Mouse (Mus musculus): ENCODE measurements around the gene Tmem41b. TPM values are rescaled to one million over a fixed set of nuclear protein-coding genes. Genes with fewer than 3 reads are reported as not detected.

The Tmem41b gene
- total and polyA plus RNA-seq, 3 experiments, result 22.7 to 105 (median 68.5) TPM

- Histone ChIP-seq H3K27me3 (ENCODE audit: insufficient read depth, low read length) (no peaks in the 10 kb centered on the region), H3K4me1 (ENCODE audit: insufficient read depth, low read depth, low read length) (peaks cover 10% of the 10 kb centered on the region; the same call in 1 of the 2 replicates), H3K4me3 (ENCODE audit: low read depth, low read length) (peak within 1 kb of the TSS; percentile 97), H3K36me3 (replicated peaks) (peaks cover 13% of the 10 kb centered on the region), H3K9me3 (replicated peaks) (peaks cover 11% of the 10 kb centered on the region)
- peak; percentile 90 for ATAC-seq (ENCODE audit: extremely low read depth, insufficient number of reproducible peaks, low FRiP score, poor library complexity, severe bottlenecking)
- TF ChIP-seq POLR2AphosphoS5 (IDR thresholded peaks at IDR 0.05; ENCODE audit: insufficient replicate concordance, low read depth, low read length) (no peak), GATA1 (IDR thresholded peaks at IDR 0.05; ENCODE audit: borderline replicate concordance, low read length) (no peak), TAL1 (conservative IDR thresholded peaks at IDR 0.05; ENCODE audit: low read depth, low read length) (no peak), CTCF (IDR thresholded peaks at IDR 0.05; ENCODE audit: low read depth, low read length) (no peak), GATA2 (IDR thresholded peaks at IDR 0.05; ENCODE audit: borderline replicate concordance, low read depth, low read length) (no peak)
- peak; percentile 89 for DNase-seq (ENCODE audit: low spot score)
These were observed 31.4 kb upstream of the Tmem41b start, which contains the start of gene Ipo7 for GRCm38 (mm10) chr7:110018117-110018630. Ipo7 (plus strand) TSS chr7:110018274.

GRCm38 (mm10) chr7:110014272-110014671 lies 27.5 kb upstream of the Tmem41b start:
- no peak overlapping the region for H3K4me3 ChIP-seq (ENCODE audit: low read depth, low read length)

GRCm38 (mm10) chr7:110011417-110011816 lies 24.7 kb upstream of the Tmem41b start:
- ATAC-seq (ENCODE audit: extremely low read depth, insufficient number of reproducible peaks, low FRiP score, poor library complexity, severe bottlenecking), result no peak

More at GRCm38 (mm10) chr7:110014272-110014671, 27.5 kb upstream of the Tmem41b start:
- ATAC-seq (ENCODE audit: extremely low read depth, insufficient number of reproducible peaks, low FRiP score, poor library complexity, severe bottlenecking) (no peak), DNase-seq (ENCODE audit: low spot score) (no peak)
- TF ChIP-seq TAL1 (conservative IDR thresholded peaks at IDR 0.05; ENCODE audit: low read depth, low read length) (no peak), CTCF (IDR thresholded peaks at IDR 0.05; ENCODE audit: low read depth, low read length) (no peak), GATA1 (IDR thresholded peaks at IDR 0.05; ENCODE audit: borderline replicate concordance, low read length) (no peak), GATA2 (IDR thresholded peaks at IDR 0.05; ENCODE audit: borderline replicate concordance, low read depth, low read length) (no peak), POLR2AphosphoS5 (IDR thresholded peaks at IDR 0.05; ENCODE audit: insufficient replicate concordance, low read depth, low read length) (no peak)
- no peaks in the 10 kb centered on the region; the same call in 1 of the 2 replicates for H3K4me1 ChIP-seq (ENCODE audit: insufficient read depth, low read depth, low read length)
- H3K9me3 ChIP-seq (replicated peaks), result peaks cover 12% of the 10 kb centered on the region
- H3K27me3 ChIP-seq (ENCODE audit: insufficient read depth, low read length), result 0 out of 2 replicates have a peak, but pooled peaks cover 3% of the 10 kb centered on the region
- H3K36me3 ChIP-seq (replicated peaks), result no peaks in the 10 kb centered on the region

GRCm38 (mm10) chr7:110009084-110009483 lies 22.4 kb upstream of the Tmem41b start:
- 0 out of 2 replicates have a peak, but pooled peaks cover 3% of the 10 kb centered on the region for H3K27me3 ChIP-seq (ENCODE audit: insufficient read depth, low read length)
- H3K4me3 ChIP-seq (ENCODE audit: low read depth, low read length), result no peak overlapping the region
- H3K36me3 ChIP-seq (replicated peaks), result no peaks in the 10 kb centered on the region
- H3K4me1 ChIP-seq (ENCODE audit: insufficient read depth, low read depth, low read length), result peaks cover 25% of the 10 kb centered on the region
- peaks cover 4% of the 10 kb centered on the region for H3K9me3 ChIP-seq (replicated peaks)
- DNase-seq (ENCODE audit: low spot score) (no peak), ATAC-seq (ENCODE audit: extremely low read depth, insufficient number of reproducible peaks, low FRiP score, poor library complexity, severe bottlenecking) (no peak)
- no peak for TF ChIP-seq GATA1 (IDR thresholded peaks at IDR 0.05; ENCODE audit: borderline replicate concordance, low read length)
- TF ChIP-seq CTCF (IDR thresholded peaks at IDR 0.05; ENCODE audit: low read depth, low read length), result no peak
- TF ChIP-seq TAL1 (conservative IDR thresholded peaks at IDR 0.05; ENCODE audit: low read depth, low read length), result no peak
- TF ChIP-seq GATA2 (IDR thresholded peaks at IDR 0.05; ENCODE audit: borderline replicate concordance, low read depth, low read length), result no peak
- TF ChIP-seq POLR2AphosphoS5 (IDR thresholded peaks at IDR 0.05; ENCODE audit: insufficient replicate concordance, low read depth, low read length), result no peak

More at GRCm38 (mm10) chr7:110011417-110011816, 24.7 kb upstream of the Tmem41b start:
- TF ChIP-seq CTCF (IDR thresholded peaks at IDR 0.05; ENCODE audit: low read depth, low read length) (no peak), GATA2 (IDR thresholded peaks at IDR 0.05; ENCODE audit: borderline replicate concordance, low read depth, low read length) (no peak), GATA1 (IDR thresholded peaks at IDR 0.05; ENCODE audit: borderline replicate concordance, low read length) (no peak), POLR2AphosphoS5 (IDR thresholded peaks at IDR 0.05; ENCODE audit: insufficient replicate concordance, low read depth, low read length) (no peak)
- H3K27me3 ChIP-seq (ENCODE audit: insufficient read depth, low read length), result 0 out of 2 replicates have a peak, but pooled peaks cover 3% of the 10 kb centered on the region
- no peak for DNase-seq (ENCODE audit: low spot score)
- H3K4me1 ChIP-seq (ENCODE audit: insufficient read depth, low read depth, low read length), result peaks cover 18% of the 10 kb centered on the region
- H3K4me3 ChIP-seq (ENCODE audit: low read depth, low read length), result no peak overlapping the region
- peaks cover 12% of the 10 kb centered on the region for H3K9me3 ChIP-seq (replicated peaks)
- H3K36me3 ChIP-seq (replicated peaks), result no peaks in the 10 kb centered on the region

- ATAC-seq (ENCODE audit: extremely low read depth, insufficient number of reproducible peaks, low FRiP score, poor library complexity, severe bottlenecking) (no peak), DNase-seq (ENCODE audit: low spot score) (no peak)
- H3K27me3 ChIP-seq (ENCODE audit: insufficient read depth, low read length), result 0 out of 2 replicates have a peak, but pooled peaks cover 6% of the 10 kb centered on the region
- H3K4me3 ChIP-seq (ENCODE audit: low read depth, low read length), result no peak overlapping the region
- H3K4me1 ChIP-seq (ENCODE audit: insufficient read depth, low read depth, low read length), result peaks cover 25% of the 10 kb centered on the region
- peaks cover 2% of the 10 kb centered on the region; the same call in 1 of the 2 replicates for H3K9me3 ChIP-seq (replicated peaks)
- TF ChIP-seq CTCF (IDR thresholded peaks at IDR 0.05; ENCODE audit: low read depth, low read length) (no peak), GATA1 (IDR thresholded peaks at IDR 0.05; ENCODE audit: borderline replicate concordance, low read length) (no peak), POLR2AphosphoS5 (IDR thresholded peaks at IDR 0.05; ENCODE audit: insufficient replicate concordance, low read depth, low read length) (no peak), GATA2 (IDR thresholded peaks at IDR 0.05; ENCODE audit: borderline replicate concordance, low read depth, low read length) (no peak), TAL1 (conservative IDR thresholded peaks at IDR 0.05; ENCODE audit: low read depth, low read length) (no peak)
- no peaks in the 10 kb centered on the region for H3K36me3 ChIP-seq (replicated peaks)
These were observed 21.8 kb upstream of the Tmem41b start for GRCm38 (mm10) chr7:110008513-110008912.

- Histone ChIP-seq H3K27me3 (ENCODE audit: insufficient read depth, low read length) (peaks cover 12% of the 10 kb centered on the region), H3K9me3 (replicated peaks) (no peaks in the 10 kb centered on the region), H3K36me3 (replicated peaks) (no peaks in the 10 kb centered on the region), H3K4me1 (ENCODE audit: insufficient read depth, low read depth, low read length) (peaks cover 28% of the 10 kb centered on the region), H3K4me3 (ENCODE audit: low read depth, low read length) (no peak overlapping the region)
- TF ChIP-seq GATA1 (IDR thresholded peaks at IDR 0.05; ENCODE audit: borderline replicate concordance, low read length), result no peak
- TF ChIP-seq GATA2 (IDR thresholded peaks at IDR 0.05; ENCODE audit: borderline replicate concordance, low read depth, low read length), result no peak
- TF ChIP-seq CTCF (IDR thresholded peaks at IDR 0.05; ENCODE audit: low read depth, low read length), result no peak
- no peak for TF ChIP-seq TAL1 (conservative IDR thresholded peaks at IDR 0.05; ENCODE audit: low read depth, low read length)
- TF ChIP-seq POLR2AphosphoS5 (IDR thresholded peaks at IDR 0.05; ENCODE audit: insufficient replicate concordance, low read depth, low read length), result no peak
- peak; percentile 14 for DNase-seq (ENCODE audit: low spot score)
- ATAC-seq (ENCODE audit: extremely low read depth, insufficient number of reproducible peaks, low FRiP score, poor library complexity, severe bottlenecking), result no peak
These were observed 19.9 kb upstream of the Tmem41b start for GRCm38 (mm10) chr7:110006471-110007195.

All from G1E (cell line).